Mouse (Mus musculus): ENCODE measurements at regions not wholly inside any gene's neighbourhood (a gene's known extent, or its start where the extent isn't known, plus 50 kb on each side); places are given as distances from the start of the nearest gene placed in this dataset.
A peak's percentile ranks its signal among the peaks of the same experiment; 100 is the strongest.

DNA sequence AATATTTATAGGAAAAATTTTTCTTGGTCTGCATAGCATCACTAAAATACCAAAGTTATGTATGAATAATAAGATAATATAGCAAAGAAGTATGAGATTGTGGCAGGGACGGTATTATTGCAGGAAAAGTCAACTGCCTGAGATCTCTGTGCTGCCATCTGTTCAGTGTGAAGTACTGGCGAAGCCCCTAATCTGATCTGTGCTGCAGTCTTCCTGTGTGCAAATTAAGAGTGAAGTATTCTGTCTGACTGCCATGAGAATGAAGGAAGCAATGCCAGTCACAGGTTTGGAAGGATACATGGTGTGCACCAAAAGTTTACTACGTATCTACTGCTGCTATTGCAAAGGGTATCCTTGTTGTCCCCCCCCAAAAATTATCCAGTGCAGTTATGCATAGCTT is 501.5 kb downstream of the Rab28 start:
- no peak for DNase-seq

GRCm38 (mm10) chr5:41204417-41204816 is 503.5 kb downstream of the Rab28 start:
- no peak for DNase-seq

GRCm38 (mm10) chr5:41187193-41187592 is 520.8 kb downstream of the Rab28 start:
- DNase-seq: no peak

DNA sequence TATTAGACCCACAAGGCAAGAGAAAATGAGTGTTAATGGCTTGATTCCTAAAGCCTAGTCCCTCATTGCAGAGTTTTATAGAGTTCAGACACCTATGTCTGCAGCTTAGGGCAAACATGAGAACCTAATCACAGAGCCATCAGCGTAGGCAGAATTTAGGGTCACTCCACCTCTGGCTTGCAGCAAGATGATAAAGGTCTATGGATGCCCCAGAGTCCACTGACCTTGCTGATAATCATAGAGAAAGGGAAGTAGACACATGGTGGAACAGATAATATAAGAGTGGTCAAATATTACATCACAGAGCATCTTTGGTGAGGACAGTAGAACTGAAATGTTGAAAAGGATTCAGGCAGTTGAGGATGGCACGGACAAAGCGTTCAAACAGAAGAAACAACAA is 530.7 kb downstream of the Rab28 start:
- no peak for DNase-seq

- DNase-seq: no peak
These were observed 541.9 kb downstream of the Rab28 start for GRCm38 (mm10) chr5:41165870-41166626.

- DNase-seq: peak; percentile 54
These were observed 582.9 kb downstream of the Rab28 start for GRCm38 (mm10) chr5:41125050-41125449.

DNA sequence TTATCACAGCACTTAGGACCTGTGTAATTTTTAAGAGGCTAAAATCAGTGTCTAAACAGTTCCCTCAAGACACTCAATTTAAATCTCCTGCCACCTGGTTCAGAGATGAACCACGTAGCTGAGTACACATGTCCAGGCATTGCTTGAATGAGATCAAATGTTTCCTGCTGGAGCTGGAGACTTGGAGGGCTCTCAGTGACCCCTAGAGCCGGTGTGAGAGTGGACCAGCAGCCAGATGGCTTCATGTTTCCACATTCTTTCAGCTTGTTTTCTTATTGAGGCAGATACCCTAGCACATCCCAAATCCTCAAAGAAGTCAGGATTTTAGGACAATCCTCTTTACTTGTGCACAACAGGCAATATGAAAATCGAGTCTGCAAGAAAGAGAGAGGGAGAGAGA is 590.3 kb downstream of the Rab28 start:
- no peak for DNase-seq

- DNase-seq: no peak
These were observed 620.2 kb downstream of the Rab28 start for GRCm38 (mm10) chr5:41087773-41088172.

DNA sequence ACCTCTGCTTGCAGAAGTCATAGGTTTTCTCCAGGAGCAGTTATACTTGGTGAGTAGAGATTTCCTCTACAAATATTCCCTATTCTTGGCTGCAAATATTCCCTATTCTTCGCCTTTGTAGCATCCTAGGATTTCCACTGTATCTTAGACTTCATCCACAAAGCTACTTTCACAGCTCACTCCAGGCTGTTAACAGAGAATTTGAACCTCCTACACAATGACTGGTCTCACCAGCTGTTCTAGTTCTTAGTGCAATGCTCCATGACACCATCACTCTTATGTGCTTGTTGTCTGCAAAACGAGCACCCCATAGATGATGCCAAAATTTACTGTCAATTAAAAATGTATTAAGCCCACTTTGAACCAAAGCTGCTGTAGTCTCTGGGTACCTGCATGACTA is 631.5 kb downstream of the Rab28 start:
- DNase-seq: no peak

GRCm38 (mm10) chr5:41061646-41062045 is 646.3 kb downstream of the Rab28 start:
- no peak for DNase-seq

DNA sequence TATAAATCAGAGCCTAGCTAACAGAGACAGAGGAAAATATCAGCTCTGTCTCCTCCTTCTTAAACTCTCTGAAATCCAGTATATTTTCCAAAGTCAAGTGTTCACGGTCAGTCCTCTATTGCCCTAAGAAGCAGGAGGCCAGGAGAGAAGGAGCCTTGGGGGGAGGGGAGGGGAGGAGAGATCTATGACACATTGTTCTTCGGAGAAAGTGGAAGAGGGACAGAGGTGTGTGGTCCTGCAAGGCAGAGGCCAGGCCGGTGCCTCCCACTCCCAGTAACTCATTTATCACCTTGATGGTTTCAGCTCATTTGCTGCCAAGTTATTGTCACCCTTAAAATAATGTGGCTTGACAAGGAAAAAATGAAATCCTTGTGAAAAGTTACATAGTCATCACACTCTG is 646.7 kb downstream of the Rab28 start:
- DNase-seq: no peak

DNA sequence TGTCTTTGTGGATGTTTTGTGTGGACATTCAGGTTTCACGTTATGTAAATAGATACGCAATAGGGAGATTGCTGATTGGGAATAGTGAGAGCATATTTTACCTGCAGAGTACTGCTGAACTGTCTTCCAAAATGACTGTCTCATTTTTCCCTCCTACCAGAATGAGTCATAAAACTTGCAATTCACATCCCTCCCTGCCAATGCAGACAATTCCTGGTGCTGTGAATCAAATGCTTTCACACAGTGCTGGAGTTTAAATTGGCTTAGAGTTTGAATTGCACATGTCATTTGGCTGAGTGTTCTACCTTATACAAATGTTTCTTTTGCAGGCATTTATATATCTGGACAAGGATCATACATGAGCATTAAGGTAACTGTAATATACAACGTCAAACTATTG is 649.9 kb downstream of the Rab28 start:
- no peak for DNase-seq

DNA sequence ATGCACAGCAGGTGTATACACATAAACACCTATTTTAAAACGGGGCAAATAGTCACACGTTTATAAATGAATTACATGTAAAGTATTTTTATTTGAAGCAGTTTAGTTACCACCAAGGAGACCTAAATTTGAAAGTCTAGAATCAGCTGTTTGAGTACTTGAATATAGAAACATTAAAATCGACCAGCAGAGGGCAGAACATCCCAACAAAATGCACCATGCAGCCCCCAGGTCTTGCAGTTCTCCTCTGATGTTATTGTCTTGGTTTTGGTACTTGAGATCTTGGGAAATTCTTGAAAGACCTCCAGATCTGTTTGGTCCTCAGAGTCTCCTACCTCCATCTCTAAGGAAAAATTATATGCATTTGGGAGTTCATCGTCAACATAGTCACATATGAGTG is 656.0 kb downstream of the Rab28 start:
- peak; percentile 49 for DNase-seq

- DNase-seq: peak; percentile 40
These were observed 659.4 kb downstream of the Rab28 start for GRCm38 (mm10) chr5:41048515-41048914.

DNA sequence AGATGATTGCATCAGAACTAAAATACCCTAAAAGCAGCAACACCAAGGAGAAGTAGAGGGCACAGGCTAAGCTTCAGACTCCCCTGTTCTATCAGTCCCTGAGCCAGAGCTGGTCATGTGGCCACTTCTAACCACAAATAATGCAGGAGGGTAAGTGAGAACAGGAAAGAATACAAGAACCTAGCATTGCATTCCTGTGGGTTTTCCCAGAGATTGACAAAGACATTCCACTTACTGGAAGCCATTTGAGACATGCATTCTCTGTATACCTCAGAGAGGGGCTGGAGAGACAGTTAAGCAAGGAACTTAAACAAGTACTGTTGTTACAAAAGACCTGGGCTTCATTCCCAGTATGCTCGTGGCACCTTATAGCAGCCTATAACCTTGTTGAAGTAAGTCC is 662.7 kb downstream of the Rab28 start:
- no peak for DNase-seq

- peak; percentile 76 for DNase-seq
These were observed 663.5 kb downstream of the Rab28 start for GRCm38 (mm10) chr5:41044465-41044864.

- DNase-seq: no peak
These were observed 669.2 kb downstream of the Rab28 start for GRCm38 (mm10) chr5:41038790-41039189.

GRCm38 (mm10) chr5:41006692-41007091 is 701.3 kb downstream of the Rab28 start:
- peak; percentile 32 for DNase-seq

DNA sequence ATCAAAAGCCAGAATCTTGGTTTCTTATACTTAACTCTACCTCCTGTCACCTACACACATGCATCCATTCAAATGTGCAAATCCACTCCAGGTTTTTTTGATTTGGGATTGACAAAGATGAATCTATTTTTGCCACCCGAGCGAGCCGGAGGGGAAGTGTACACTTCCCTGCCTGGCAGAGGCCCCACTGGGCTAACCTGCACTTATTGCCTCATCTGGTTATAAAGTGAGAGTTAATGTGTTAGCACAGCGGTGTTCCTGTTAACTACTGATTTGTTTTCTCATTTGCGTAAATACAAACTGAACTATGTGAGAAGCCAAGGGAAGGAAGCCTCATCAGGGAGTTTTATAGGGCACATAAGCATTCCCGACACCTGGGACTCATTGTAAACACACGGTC is 721.4 kb downstream of the Rab28 start:
- no peak for DNase-seq

DNA sequence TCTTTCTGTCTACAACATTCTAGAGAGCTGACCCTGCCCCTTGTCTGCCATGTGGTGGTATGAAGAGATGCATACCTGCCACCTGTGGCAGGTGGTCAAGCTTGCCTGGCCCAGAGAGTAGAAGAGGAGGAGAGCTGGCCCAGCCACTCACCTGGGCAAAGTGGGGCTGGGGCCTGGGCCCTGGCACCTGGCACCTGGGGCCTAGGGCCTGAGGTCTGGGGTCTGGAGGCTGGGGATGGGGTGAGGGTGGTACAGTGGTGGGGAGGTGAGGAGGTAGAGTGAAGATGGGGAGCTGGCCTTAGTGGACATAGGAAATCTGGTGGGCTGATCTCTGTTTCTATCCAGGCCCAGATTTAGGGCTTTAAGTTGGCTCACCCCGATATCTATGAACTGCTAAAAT is 733.1 kb downstream of the Rab28 start:
- DNase-seq: no peak

DNA sequence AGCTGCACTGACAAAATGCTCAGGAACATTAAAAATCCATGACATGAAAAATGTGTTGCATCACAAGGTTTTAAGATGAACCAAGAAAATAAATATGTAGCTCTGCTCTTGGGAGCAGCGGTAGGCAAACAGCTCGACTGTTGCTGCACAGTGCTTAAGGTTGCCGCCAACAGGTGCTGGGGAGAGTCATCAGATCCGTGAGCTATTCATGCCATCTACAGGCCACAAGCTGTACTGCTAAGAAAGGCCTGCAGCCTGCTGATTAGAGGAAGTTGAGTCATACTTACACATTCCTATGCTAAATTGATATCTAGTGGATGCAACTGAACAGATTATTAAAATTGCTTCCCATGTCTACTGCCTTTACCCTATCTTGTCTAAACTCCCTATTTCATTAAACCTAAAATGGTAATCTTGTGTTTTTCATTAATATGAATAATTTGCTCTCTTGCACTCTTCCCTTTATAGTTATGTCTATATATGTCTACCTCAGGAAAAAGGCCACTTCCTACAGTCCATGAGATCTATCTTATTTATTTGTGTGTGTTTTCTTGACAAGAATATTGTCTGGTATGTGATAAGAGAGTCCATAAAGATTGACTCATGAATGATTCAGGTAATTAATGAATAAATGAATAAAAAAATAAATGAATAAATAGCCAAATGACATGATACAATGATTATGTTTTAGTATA is 754.9 kb downstream of the Rab28 start:
- DNase-seq: peak; percentile 70

DNA sequence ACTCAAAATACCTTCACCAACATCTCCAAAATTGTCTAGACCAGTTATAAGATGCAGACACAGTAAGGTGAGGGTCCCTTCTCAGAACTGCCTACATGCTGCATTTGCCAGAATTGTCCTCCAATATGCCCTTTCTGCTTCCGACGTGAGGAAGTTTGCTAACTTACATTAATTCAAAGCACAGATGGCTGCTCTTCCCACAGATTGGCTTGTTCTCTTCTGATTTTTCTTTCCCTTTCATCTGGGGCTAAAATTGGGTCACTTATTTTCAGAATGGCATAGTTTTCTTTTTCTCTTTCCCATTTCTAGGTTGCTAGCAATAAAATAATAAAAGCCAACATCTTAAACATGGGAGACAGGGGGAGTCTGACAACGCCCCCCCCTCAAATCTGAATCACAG is 778.8 kb downstream of the Rab28 start:
- no peak for DNase-seq

DNA sequence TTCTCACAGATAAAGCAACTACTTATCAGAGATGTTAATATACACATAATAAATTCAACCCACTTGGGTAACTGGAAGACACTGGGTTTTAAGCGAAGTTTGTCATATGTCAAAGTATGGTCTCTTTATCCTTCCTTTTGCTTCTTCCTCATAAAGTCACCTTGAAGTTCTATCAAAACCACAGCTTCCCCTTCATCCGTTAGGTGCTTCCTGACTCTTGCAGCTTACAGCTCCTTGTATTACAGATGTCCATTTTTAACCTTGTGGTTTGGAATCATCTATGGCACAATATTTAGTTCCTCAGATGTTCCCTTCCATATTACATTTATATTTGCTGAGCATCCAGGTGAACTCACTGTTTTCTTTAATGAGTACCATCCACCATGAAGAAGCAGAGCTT is 787.0 kb downstream of the Rab28 start:
- no peak for DNase-seq

DNA sequence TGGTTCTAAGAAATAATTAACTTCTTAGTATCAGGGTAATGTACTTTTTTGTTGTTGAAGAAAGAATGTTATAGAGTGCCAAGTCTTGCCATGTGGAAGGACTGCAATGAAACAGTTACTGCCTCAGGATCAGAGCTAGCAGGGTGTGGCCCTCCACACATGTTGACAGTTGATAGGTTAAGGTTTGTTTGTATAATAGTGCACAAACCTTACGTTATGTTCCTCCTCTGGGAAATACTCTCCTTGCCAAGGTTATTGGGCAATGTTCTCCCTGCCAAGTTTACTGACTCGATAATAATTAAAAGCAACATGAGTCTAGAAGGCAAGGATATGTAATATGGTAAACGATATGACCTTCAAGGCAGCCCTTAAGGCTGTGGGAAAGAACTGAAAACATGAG is 799.2 kb downstream of the Rab28 start:
- DNase-seq: no peak

DNA sequence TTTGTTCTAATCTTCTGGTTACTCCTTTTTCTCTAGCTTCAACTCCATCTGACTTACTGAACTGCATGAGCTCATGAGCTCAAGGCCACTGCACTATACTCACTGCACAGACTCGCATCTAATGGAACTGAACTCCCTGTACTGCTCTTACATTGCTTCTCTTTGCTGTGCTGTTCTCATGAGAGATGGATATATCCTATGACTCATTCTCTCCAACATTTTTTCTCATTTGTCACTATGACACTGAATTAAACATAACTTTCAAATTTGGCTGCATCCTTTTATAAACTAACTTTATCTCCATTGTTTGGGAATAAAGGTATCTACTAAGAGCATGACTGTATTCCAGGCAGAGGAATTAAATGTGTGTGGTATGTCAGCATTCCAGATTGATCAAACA is 806.2 kb downstream of the Rab28 start:
- DNase-seq: no peak

Data from retina, postnatal 1 day (tissue).